Mouse (Mus musculus): ENCODE measurements around the gene Itm2a. TPM values are rescaled to one million over a fixed set of nuclear protein-coding genes. Genes with fewer than 3 reads are reported as not detected.

The Itm2a gene
- 10 to 100 TPM; 47.5 to 81.5 (median 71.0) TPM for polyA plus RNA-seq (2017; shearing (Covaris generic))

DNA sequence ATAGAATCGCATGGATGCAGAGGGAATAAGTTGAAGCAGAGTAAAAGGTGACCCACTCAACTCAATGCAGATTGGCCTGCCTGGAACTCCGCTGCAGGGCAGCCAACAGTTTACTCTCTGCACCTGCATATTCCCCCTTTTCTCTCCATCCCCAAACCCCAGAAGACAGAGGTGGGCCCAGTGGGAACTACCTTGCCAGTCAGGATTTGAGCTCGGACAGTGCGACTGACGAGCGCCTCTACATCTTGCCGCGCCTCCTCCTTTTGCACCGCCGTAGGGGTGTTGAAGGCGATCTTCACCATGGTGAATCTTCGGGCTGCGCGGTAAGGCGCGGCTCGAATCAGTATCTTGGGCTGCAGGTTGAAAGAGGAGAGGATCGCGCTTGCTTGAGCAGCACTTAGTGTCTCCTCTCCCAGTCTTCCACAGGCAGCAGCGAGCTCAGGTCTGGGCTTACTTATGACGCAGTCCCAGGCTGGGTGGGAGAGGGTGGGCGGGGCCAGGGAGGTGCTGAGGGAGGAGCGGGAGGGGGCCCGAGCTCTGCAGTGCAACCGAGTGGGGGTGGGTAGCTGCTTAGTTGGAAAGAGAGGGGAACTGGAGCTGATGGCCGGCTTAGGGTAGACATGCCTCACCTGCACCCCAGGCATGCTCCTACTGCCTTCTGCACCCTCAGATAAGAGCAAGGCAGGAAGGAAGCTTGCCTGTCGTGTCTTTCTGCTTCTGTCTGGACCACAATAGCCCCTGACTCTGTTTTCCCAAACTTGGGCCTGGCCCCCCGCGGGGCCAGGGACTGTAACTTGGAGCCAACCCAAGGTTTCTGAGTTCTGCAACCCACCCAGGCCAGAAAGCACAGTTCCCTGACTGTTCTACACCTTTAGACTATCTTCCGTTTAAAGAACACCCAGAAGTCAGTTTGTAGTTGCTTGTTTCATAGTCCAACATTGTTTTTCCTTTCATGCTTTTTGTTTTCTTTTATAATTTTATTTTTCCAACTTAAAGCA, at the start of gene Itm2a:
TSS of gene Itm2a (minus strand) at position 462 of the 998 bp plus-strand sequence.
- peak; percentile 72 for ATAC-seq

DNA sequence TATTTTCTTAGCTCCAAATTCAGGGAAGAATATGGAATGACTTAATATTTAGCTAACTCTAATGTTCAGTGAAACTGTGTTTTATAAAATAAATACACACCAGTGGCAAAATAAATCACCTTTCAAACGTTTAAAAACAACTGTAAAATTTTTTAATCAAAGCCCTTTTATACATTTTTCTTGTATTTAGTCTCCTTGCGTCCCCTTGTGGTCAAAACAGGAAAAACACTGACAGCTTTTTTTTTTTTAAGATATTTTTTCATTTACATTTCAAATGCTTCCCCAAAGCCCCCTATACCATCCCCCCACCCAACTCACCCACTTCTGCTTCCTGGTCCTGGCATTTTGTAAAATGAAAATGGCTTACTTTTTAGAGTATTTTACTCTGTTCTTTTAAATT, 32.7 kb upstream of the Itm2a start:
- no peak for ATAC-seq

DNA sequence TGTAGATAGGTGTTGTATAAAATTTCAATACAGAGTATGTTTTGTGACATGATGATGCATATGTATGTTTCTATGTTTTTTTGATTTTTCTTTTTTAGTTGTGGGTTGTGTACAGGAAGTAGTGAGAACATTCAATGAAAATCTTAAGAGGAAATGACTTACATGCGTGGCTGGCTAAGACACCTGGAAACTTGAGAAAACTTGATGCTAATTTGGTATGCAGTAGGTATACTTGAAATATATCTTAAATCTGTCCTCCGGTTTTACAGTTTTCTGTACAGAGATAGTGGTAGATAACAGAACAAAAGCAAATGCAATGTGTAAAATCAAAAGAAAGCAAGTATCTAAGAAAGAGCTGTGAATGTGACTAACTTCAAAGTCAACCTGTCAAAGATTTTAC, 18.1 kb upstream of the Itm2a start:
- ATAC-seq: peak; percentile 43

- ATAC-seq: no peak
These were observed 14.2 kb upstream of the Itm2a start for GRCm38 (mm10) chrX:107417345-107417744.

DNA sequence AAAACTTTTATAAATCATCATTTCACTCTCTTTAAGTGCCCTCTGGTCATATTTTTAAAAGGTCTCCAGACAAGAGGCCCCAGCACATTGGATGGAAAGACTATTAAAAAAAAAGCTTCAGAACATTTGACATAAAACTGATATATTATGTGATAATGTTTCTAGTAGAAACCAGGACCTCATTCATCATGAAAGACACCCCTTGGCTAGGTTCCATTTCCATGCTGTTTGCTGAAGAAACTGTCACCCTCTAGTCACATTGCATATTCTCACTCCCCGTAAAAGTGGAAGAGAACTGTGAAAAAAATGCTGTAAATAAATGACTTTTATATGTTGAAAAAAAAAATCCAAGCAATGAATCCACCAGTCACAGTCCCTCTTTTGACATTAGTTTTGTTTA, 12.8 kb upstream of the Itm2a start:
- no peak for ATAC-seq

- peak; percentile 36 for ATAC-seq
These were observed 695 bp downstream of the Itm2a start for GRCm38 (mm10) chrX:107402481-107402880.

GRCm38 (mm10) chrX:107399087-107399486, 4.1 kb downstream of the Itm2a start:
- no peak for ATAC-seq

DNA sequence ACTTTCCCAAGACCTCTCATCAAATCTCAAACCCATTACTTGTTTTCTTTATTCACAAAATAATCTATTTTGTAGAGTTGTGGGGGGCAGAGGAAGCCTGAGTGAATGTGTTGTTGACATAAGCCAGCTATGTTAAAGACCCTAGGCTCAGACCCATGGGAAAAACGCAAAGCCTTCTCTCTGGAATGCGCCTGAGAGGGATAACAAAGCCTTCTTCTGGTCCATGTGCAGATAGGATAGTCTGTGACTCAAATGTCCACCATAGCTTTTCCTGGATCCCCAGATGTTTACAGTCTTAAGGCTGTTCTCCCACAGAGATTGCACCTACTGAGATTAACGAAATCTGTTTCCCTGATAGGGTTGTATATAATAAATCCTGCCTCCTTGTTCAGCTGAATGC, 9.9 kb downstream of the Itm2a start:
- no peak for ATAC-seq

DNA sequence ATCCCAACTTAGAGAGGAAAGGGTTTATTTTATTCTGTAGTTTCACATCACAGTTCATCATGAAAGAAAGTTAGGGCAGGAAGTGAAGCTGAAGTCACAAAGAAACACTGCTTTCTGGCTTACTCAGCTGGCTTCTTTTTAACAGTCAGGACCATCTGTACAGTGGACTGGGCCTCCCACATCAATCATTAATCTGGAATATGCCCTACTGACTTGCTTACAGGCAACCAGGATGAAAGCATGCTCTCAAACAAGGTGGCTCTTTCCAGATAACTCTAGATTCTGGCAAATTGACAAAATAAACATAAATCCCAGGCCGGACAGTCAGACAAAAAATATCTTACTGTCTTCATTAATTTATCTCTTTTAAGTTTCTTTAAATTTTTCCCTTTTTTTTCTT, 27.8 kb downstream of the Itm2a start:
- ATAC-seq: no peak

Other genes starting within 250 kb of the Itm2a start
- gene Gpr174, start 147.5 kb downstream of the Itm2a start, polyA plus RNA-seq (2017; shearing (Covaris generic)): 10 to 100 TPM; 73.9 to 90.6 (median 83.9) TPM